Mouse (Mus musculus): ENCODE measurements around the gene Gm20883. TPM values are rescaled to one million over a fixed set of nuclear protein-coding genes. Genes with fewer than 3 reads are reported as not detected.
"Not testable (repeated sequence)": the region's sequence is repeated elsewhere in the genome, so short reads cannot be mapped to it uniquely, and the experiment has no call there.

Gm20883 gene
- polyA plus RNA-seq (2015; fragmentation: Nextera tagmentation; extraction: Ambion mirVana), result not detected in 2 replicates

DNA sequence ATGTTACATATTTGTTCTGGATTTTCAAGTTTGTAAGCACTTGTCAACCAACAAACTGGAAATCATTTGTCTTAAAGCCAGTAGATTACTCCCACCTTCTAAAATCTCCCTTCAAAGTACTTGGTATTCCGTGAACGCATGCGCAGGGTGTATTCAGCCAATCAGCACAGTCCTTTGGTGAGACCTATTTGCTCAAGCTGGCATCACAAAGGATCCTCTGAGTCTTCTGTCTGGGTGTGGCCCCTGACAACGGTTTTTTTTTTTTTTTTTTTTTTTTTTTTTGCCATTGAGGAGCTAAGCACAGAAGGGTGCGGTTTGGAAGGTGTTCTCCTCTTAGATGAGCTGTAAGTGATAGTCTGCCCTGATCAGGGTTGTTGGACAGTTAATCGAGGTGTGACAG is at the start of gene Gm20883:
Gene Gm20883 (plus strand): TSS at position 301 of the 400 bp plus-strand sequence.
- H3K9me3 ChIP-seq; H3K27ac ChIP-seq; H3K4me2 ChIP-seq (replicated peaks); H3K9ac ChIP-seq; H3K4me3 ChIP-seq; H3K27me3 ChIP-seq; H3K4me1 ChIP-seq; ATAC-seq (ENCODE audit: low FRiP score, low read depth); H3K36me3 ChIP-seq: not testable (repeated sequence)
- WGBS, result no CpG with 5 or more reads among the region's 6 CpGs

Data from limb, embryonic 13.5 days (tissue).